Mouse (Mus musculus): Measurements from ENCODE around the gene Itgb8.

The Itgb8 gene

GRCm38 (mm10) chr12:119209384-119210072 lies 29.1 kb downstream of the Itgb8 start:
- DNase-seq (ENCODE audit: low spot score) = no peak

- no peak for DNase-seq (ENCODE audit: low spot score)
Observed at GRCm38 (mm10) chr12:119207464-119207801, 31.2 kb downstream of the Itgb8 start.

GRCm38 (mm10) chr12:119206711-119207463 lies 31.7 kb downstream of the Itgb8 start:
- peak; percentile 24 for DNase-seq (ENCODE audit: low spot score)

GRCm38 (mm10) chr12:119204411-119204810 lies 34.2 kb downstream of the Itgb8 start:
- no peak for DNase-seq (ENCODE audit: low spot score)

GRCm38 (mm10) chr12:119202766-119203165 lies 35.8 kb downstream of the Itgb8 start:
- no peak for DNase-seq (ENCODE audit: low spot score)

- no peak for DNase-seq (ENCODE audit: low spot score)
Observed at GRCm38 (mm10) chr12:119195145-119195544, 43.5 kb downstream of the Itgb8 start.

GRCm38 (mm10) chr12:119189814-119190213 lies 48.8 kb downstream of the Itgb8 start:
- DNase-seq (ENCODE audit: low spot score) = no peak

GRCm38 (mm10) chr12:119185441-119185840 lies 53.2 kb downstream of the Itgb8 start:
- no peak for DNase-seq (ENCODE audit: low spot score)

GRCm38 (mm10) chr12:119182215-119182924 lies 56.2 kb downstream of the Itgb8 start:
- DNase-seq (ENCODE audit: low spot score) = no peak

- DNase-seq (ENCODE audit: low spot score) = no peak
Observed at GRCm38 (mm10) chr12:119176017-119176416, 62.6 kb downstream of the Itgb8 start.

GRCm38 (mm10) chr12:119169828-119170539 lies 68.6 kb downstream of the Itgb8 start:
- DNase-seq (ENCODE audit: low spot score) = no peak

GRCm38 (mm10) chr12:119169143-119169542 lies 69.5 kb downstream of the Itgb8 start:
- DNase-seq (ENCODE audit: low spot score) = no peak

- no peak for DNase-seq (ENCODE audit: low spot score)
Observed at GRCm38 (mm10) chr12:119165115-119165514, 73.5 kb downstream of the Itgb8 start.

- DNase-seq (ENCODE audit: low spot score) = no peak
Observed at GRCm38 (mm10) chr12:119164672-119165071, 73.9 kb downstream of the Itgb8 start.

GRCm38 (mm10) chr12:119164176-119164575 lies 74.4 kb downstream of the Itgb8 start:
- DNase-seq (ENCODE audit: low spot score) = peak; percentile 4

- no peak for DNase-seq (ENCODE audit: low spot score)
Observed at GRCm38 (mm10) chr12:119160786-119161185, 77.8 kb downstream of the Itgb8 start.

- DNase-seq (ENCODE audit: low spot score) = no peak
Observed at GRCm38 (mm10) chr12:119159254-119159933, 79.2 kb downstream of the Itgb8 start.

- DNase-seq (ENCODE audit: low spot score) = no peak
Observed at GRCm38 (mm10) chr12:119157686-119158085, 80.9 kb downstream of the Itgb8 start.

GRCm38 (mm10) chr12:119157068-119157467 lies 81.5 kb downstream of the Itgb8 start:
- no peak for DNase-seq (ENCODE audit: low spot score)

- no peak for DNase-seq (ENCODE audit: low spot score)
Observed at GRCm38 (mm10) chr12:119155566-119155965, 83.0 kb downstream of the Itgb8 start.

- DNase-seq (ENCODE audit: low spot score) = no peak
Observed at GRCm38 (mm10) chr12:119150956-119151355, 87.6 kb downstream of the Itgb8 start.

GRCm38 (mm10) chr12:119147753-119148152 lies 90.8 kb downstream of the Itgb8 start:
- DNase-seq (ENCODE audit: low spot score) = no peak
